ENCODE assay signal across 9 mouse cellular contexts in genomic region chr12:4863654-4864337, GRCm38 (mm10). TPM values are rescaled to one million over a fixed set of nuclear protein-coding genes. Genes with fewer than 3 reads are reported as not detected.
A peak's percentile ranks its signal among the peaks of the same experiment; 100 is the strongest.
DNase-seq lines count a peak whose midpoint lies in the region; ATAC-seq lines count a peak whose summit lies in the region.
"Had no signal": no experiment of that assay in that cellular context is flagged by ENCODE, and none has a peak within 500 bp of the region (broad histone marks: within the 10 kb centered on the region; RNA-seq: fewer than 3 reads in every experiment).

No protein-coding gene starts in this region.

- peak overlapping the region; percentile 49 for H3K4me2 ChIP-seq in heart, embryonic 12.5 days

- 0 out of 2 replicates have a peak, but pooled peaks cover 5% of the 10 kb centered on the region for H3K36me3 ChIP-seq in heart, embryonic 12.5 days

- 0 out of 2 replicates have a peak overlapping the region, but pooled peaks have one; percentile 20 for H3K9ac ChIP-seq in heart, embryonic 12.5 days
- H3K9ac ChIP-seq: liver, embryonic 14.5 days had no signal

- ATAC-seq in frontal cortex, adult (ENCODE audit: low TSS enrichment) = peak; percentile 13; the same call in 1 of the 2 replicates
- ATAC-seq in heart, embryonic 12.5 days (ENCODE audit: insufficient number of reproducible peaks, low FRiP score) = peak; percentile 72

- DNase-seq in frontal cortex, postnatal 14 days (ENCODE audit: low spot score in 2 of 2) = no peak
- peak; percentile 18 for DNase-seq in cerebellum, adult 11 months
- DNase-seq in kidney, postnatal 10 days = peak; percentile 76
- no peak for DNase-seq in thymus, postnatal 10 days (ENCODE audit: low spot score in 2 of 2)
- DNase-seq in right cerebral cortex, postnatal 14 days = no peak
- DNase-seq in embryo, embryonic 11 days = no peak

- no peaks in the 10 kb centered on the region for H3K9me3 ChIP-seq in heart, embryonic 12.5 days (replicated peaks)

- H3K4me1 ChIP-seq in heart, embryonic 12.5 days (replicated peaks) = peaks cover 42% of the 10 kb centered on the region

- no peaks in the 10 kb centered on the region; the same call in 1 of the 2 replicates for H3K27me3 ChIP-seq in heart, embryonic 12.5 days (replicated peaks)

- WGBS in heart, embryonic 12.5 days = 29% methylated on average over 4 of the region's 4 CpGs

- peak overlapping the region; percentile 84 for H3K27ac ChIP-seq in heart, embryonic 12.5 days (ENCODE audit: poor library complexity, severe bottlenecking)
- H3K27ac ChIP-seq: liver, embryonic 14.5 days had no signal

- H3K4me3 ChIP-seq in heart, embryonic 12.5 days = no peak overlapping the region

RNA-seq across cellular contexts. Expression of gene Mfsd2b, which starts 10.4 kb away (rescaled TPM):
- polyA plus RNA-seq in heart, embryonic 12.5 days (2016; fragmentation: Nextera tagmentation; extraction: Ambion mirVana) = 7.2 TPM in 2 replicates

RNA-seq across cellular contexts. Expression of gene Wdcp, which starts 20.7 kb away (rescaled TPM):
- 14.4 and 14.7 TPM in 2 replicates for polyA plus RNA-seq in heart, embryonic 12.5 days (2016; fragmentation: Nextera tagmentation; extraction: Ambion mirVana)

RNA-seq across cellular contexts. Expression of gene Fkbp1b, which starts 22.4 kb away (rescaled TPM):
- 6.9 and 10.7 TPM in 2 replicates for polyA plus RNA-seq in heart, embryonic 12.5 days (2016; fragmentation: Nextera tagmentation; extraction: Ambion mirVana)

RNA-seq across cellular contexts. Expression of gene Ubxn2a, which starts 43.7 kb away (rescaled TPM):
- polyA plus RNA-seq in heart, embryonic 12.5 days (2016; fragmentation: Nextera tagmentation; extraction: Ambion mirVana) = 36.0 and 38.2 TPM in 2 replicates

RNA-seq across cellular contexts. Expression of gene Sf3b6, which starts 46.5 kb away (rescaled TPM):
- 140 and 160 TPM in 2 replicates for polyA plus RNA-seq in heart, embryonic 12.5 days (2016; fragmentation: Nextera tagmentation; extraction: Ambion mirVana)

Comparison
In these comparisons a context has a peak if more than half of its experiments do, and no peak if none do; other contexts are left out.
1. DNase-seq: peak in cerebellum, adult 11 months (single experiment) and kidney, postnatal 10 days (single experiment); none in frontal cortex, postnatal 14 days (0 of 2), thymus, postnatal 10 days (0 of 2), right cerebral cortex, postnatal 14 days (single experiment) and embryo, embryonic 11 days (single experiment).